Mouse (Mus musculus) G1E (cell line): ENCODE measurements at regions not wholly inside any gene's neighbourhood (a gene's known extent, or its start where the extent isn't known, plus 50 kb on each side); places are given as distances from the start of the nearest gene placed in this dataset.
"Not testable (repeated sequence)": the region's sequence is repeated elsewhere in the genome, so short reads cannot be mapped to it uniquely, and the experiment has no call there.

Experiments used
- ATAC-seq: 2 replicates; pipeline ENCODE4 v1.8.0; 2016; ENCODE audit warnings: mild to moderate bottlenecking; ENCODE audit not compliant: insufficient number of reproducible peaks, poor library complexity, low FRiP score, severe bottlenecking; ENCODE audit errors: extremely low read depth
- DNase-seq: peaks from one replicate; pipeline ENCODE4 v3.0.0; 2012; ENCODE audit warnings: low spot score
- H3K27me3 ChIP-seq: 2 replicates; pipeline ENCODE4 v1.6.1; 2012; ENCODE audit warnings: mild to moderate bottlenecking, low read length, inconsistent platforms; ENCODE audit not compliant: insufficient read depth
- H3K36me3 ChIP-seq: replicated peaks from 2 replicates; pipeline ENCODE3; 2012; ENCODE audit warnings: mild to moderate bottlenecking, inconsistent platforms
- H3K4me1 ChIP-seq: 2 replicates; pipeline ENCODE4 v1.6.1; 2012; ENCODE audit warnings: low read depth, low read length, inconsistent platforms, mixed read lengths; ENCODE audit not compliant: insufficient read depth
- H3K4me3 ChIP-seq: 2 replicates; pipeline ENCODE4 v1.5.1; 2012; ENCODE audit warnings: low read depth, mild to moderate bottlenecking, inconsistent platforms, low read length, moderate library complexity, mixed read lengths
- H3K9me3 ChIP-seq: replicated peaks from 2 replicates; pipeline ENCODE4 v1.6.1; 2012; ENCODE audit warnings: inconsistent platforms
- CTCF ChIP-seq: IDR thresholded peaks from 2 replicates; pipeline ENCODE4 v1.5.1; 2012; ENCODE audit warnings: low read depth, low read length, inconsistent platforms, mixed read lengths
- GATA1 ChIP-seq: IDR thresholded peaks from 2 replicates; pipeline ENCODE4 v1.6.1; 2012; ENCODE audit warnings: borderline replicate concordance, low read length, inconsistent platforms, mixed read lengths
- GATA2 ChIP-seq: IDR thresholded peaks from 2 replicates; pipeline ENCODE4 v1.6.1; 2012; ENCODE audit warnings: low read depth, low read length, inconsistent platforms, borderline replicate concordance
- POLR2AphosphoS5 ChIP-seq: IDR thresholded peaks from 2 replicates; pipeline ENCODE4 v1.6.1; 2012; ENCODE audit warnings: low read depth, low read length, inconsistent platforms; ENCODE audit not compliant: insufficient replicate concordance
- TAL1 ChIP-seq: conservative IDR thresholded peaks from 2 replicates; pipeline ENCODE4 v1.6.1; 2012; ENCODE audit warnings: low read depth, low read length, inconsistent platforms, mixed read lengths

- no peaks in the 10 kb centered on the region for H3K27me3 ChIP-seq
- H3K4me3 ChIP-seq: no peak overlapping the region
- no peaks in the 10 kb centered on the region for H3K4me1 ChIP-seq
- ATAC-seq (no peak), DNase-seq (no peak)
- no peaks in the 10 kb centered on the region for H3K9me3 ChIP-seq
- H3K36me3 ChIP-seq: no peaks in the 10 kb centered on the region
- no peak for TF ChIP-seq GATA2
These were observed 374.0 kb upstream of the Nrxn1 start for GRCm38 (mm10) chr17:91466822-91467221.

- no peak for ATAC-seq
- H3K4me3 ChIP-seq: no peak overlapping the region
- H3K4me1 ChIP-seq: no peaks in the 10 kb centered on the region
- H3K9me3 ChIP-seq: no peaks in the 10 kb centered on the region
- TF ChIP-seq GATA2: no peak
- TF ChIP-seq TAL1: no peak
- TF ChIP-seq POLR2AphosphoS5: no peak
- TF ChIP-seq CTCF: no peak
- TF ChIP-seq GATA1: no peak
- no peaks in the 10 kb centered on the region for H3K36me3 ChIP-seq
- DNase-seq: no peak
- H3K27me3 ChIP-seq: no peaks in the 10 kb centered on the region
These were observed 358.8 kb upstream of the Nrxn1 start for GRCm38 (mm10) chr17:91451711-91452110.

- not testable (repeated sequence) for H3K4me1 ChIP-seq, H3K27me3 ChIP-seq, H3K9me3 ChIP-seq, ATAC-seq, H3K36me3 ChIP-seq, H3K4me3 ChIP-seq, DNase-seq
These were observed 339.2 kb upstream of the Nrxn1 start for GRCm38 (mm10) chr17:91431780-91432720.

- ATAC-seq (no peak; the same call in 1 of the 2 replicates), DNase-seq (no peak)
- H3K27me3 ChIP-seq: no peaks in the 10 kb centered on the region
- no peaks in the 10 kb centered on the region for H3K36me3 ChIP-seq
- H3K4me1 ChIP-seq: no peaks in the 10 kb centered on the region
- H3K9me3 ChIP-seq: no peaks in the 10 kb centered on the region
- TF ChIP-seq TAL1 (no peak), POLR2AphosphoS5 (no peak), GATA1 (no peak), GATA2 (no peak), CTCF (no peak)
- no peak overlapping the region for H3K4me3 ChIP-seq
These were observed 337.5 kb upstream of the Nrxn1 start for GRCm38 (mm10) chr17:91430351-91430750.

- no peak overlapping the region for H3K4me3 ChIP-seq
- H3K4me1 ChIP-seq: no peaks in the 10 kb centered on the region
- H3K27me3 ChIP-seq: no peaks in the 10 kb centered on the region
- TF ChIP-seq GATA2 (no peak), CTCF (no peak), TAL1 (no peak), POLR2AphosphoS5 (no peak), GATA1 (no peak)
- no peak for ATAC-seq
- DNase-seq: no peak
- H3K9me3 ChIP-seq: no peaks in the 10 kb centered on the region
- no peaks in the 10 kb centered on the region for H3K36me3 ChIP-seq
These were observed 332.2 kb upstream of the Nrxn1 start for GRCm38 (mm10) chr17:91425120-91425519.

GRCm38 (mm10) chr17:91418582-91418981 is 325.7 kb upstream of the Nrxn1 start:
- TF ChIP-seq CTCF: no peak
- TF ChIP-seq TAL1: no peak
- no peak for TF ChIP-seq POLR2AphosphoS5
- TF ChIP-seq GATA2: no peak
- H3K9me3 ChIP-seq: no peaks in the 10 kb centered on the region
- H3K27me3 ChIP-seq: no peaks in the 10 kb centered on the region
- H3K4me3 ChIP-seq: no peak overlapping the region
- H3K36me3 ChIP-seq: no peaks in the 10 kb centered on the region
- ATAC-seq: no peak
- DNase-seq: no peak
- no peaks in the 10 kb centered on the region for H3K4me1 ChIP-seq
